Mouse (Mus musculus): ENCODE measurements around the gene Tor1aip1. TPM values are rescaled to one million over a fixed set of nuclear protein-coding genes. Genes with fewer than 3 reads are reported as not detected.

Tor1aip1 gene
- polyA plus RNA-seq, 1 experiment from 2014 or later: 34.5 TPM

GRCm38 (mm10) chr1:156028340-156028975, 7.8 kb downstream of the Tor1aip1 start:
- no peak for ATAC-seq (ENCODE audit: insufficient number of reproducible peaks, insufficient read depth, low FRiP score, low read depth)
- H3K9me3 ChIP-seq (ENCODE audit: control insufficient read depth, low read length): no peaks in the 10 kb centered on the region
- H3K36me3 ChIP-seq (ENCODE audit: control insufficient read depth, insufficient read depth, low read length): peaks cover 84% of the 10 kb centered on the region
- no peaks in the 10 kb centered on the region for H3K4me1 ChIP-seq (ENCODE audit: control insufficient read depth in 2 of 2, insufficient read depth in 2 of 2, low read length in 2 of 2)
- no peak overlapping the region for H3K4me2 ChIP-seq (ENCODE audit: low read length)
- no peak overlapping the region for H3K9ac ChIP-seq (ENCODE audit: low read length)
- H3K4me3 ChIP-seq (ENCODE audit: control insufficient read depth in 1 of 2, insufficient read depth in 1 of 2, low read depth in 1 of 2, low read length in 2 of 2): no peak overlapping the region
- WGBS: 84% methylated on average over 4 of the region's 4 CpGs
- no peak overlapping the region for H3K27ac ChIP-seq (replicated peaks in 1 of 2; ENCODE audit: control insufficient read depth in 1 of 2, insufficient read depth in 1 of 2, low read depth in 2 of 2, low read length in 2 of 2)
- no peaks in the 10 kb centered on the region for H3K27me3 ChIP-seq (ENCODE audit: control insufficient read depth, insufficient read depth, low read length)

GRCm38 (mm10) chr1:156027849-156028248, 8.4 kb downstream of the Tor1aip1 start:
- no peaks in the 10 kb centered on the region for H3K27me3 ChIP-seq (ENCODE audit: control insufficient read depth, insufficient read depth, low read length)
- peaks cover 78% of the 10 kb centered on the region for H3K36me3 ChIP-seq (ENCODE audit: control insufficient read depth, insufficient read depth, low read length)
- ATAC-seq (ENCODE audit: insufficient number of reproducible peaks, insufficient read depth, low FRiP score, low read depth): no peak
- no peaks in the 10 kb centered on the region for H3K9me3 ChIP-seq (ENCODE audit: control insufficient read depth, low read length)
- no peak overlapping the region for H3K27ac ChIP-seq (replicated peaks in 1 of 2; ENCODE audit: control insufficient read depth in 1 of 2, insufficient read depth in 1 of 2, low read depth in 2 of 2, low read length in 2 of 2)
- H3K4me1 ChIP-seq (ENCODE audit: control insufficient read depth in 2 of 2, insufficient read depth in 2 of 2, low read length in 2 of 2): no peaks in the 10 kb centered on the region
- no peak overlapping the region for H3K4me2 ChIP-seq (ENCODE audit: low read length)
- H3K9ac ChIP-seq (ENCODE audit: low read length): no peak overlapping the region
- H3K4me3 ChIP-seq (ENCODE audit: control insufficient read depth in 1 of 2, insufficient read depth in 1 of 2, low read depth in 1 of 2, low read length in 2 of 2): no peak overlapping the region
- WGBS: 88% methylated on average over 3 of the region's 3 CpGs

GRCm38 (mm10) chr1:156024831-156025503, 11.3 kb downstream of the Tor1aip1 start:
- WGBS: 83% methylated on average over 8 of the region's 8 CpGs
- H3K27me3 ChIP-seq (ENCODE audit: control insufficient read depth, insufficient read depth, low read length): no peaks in the 10 kb centered on the region
- no peak overlapping the region for H3K4me3 ChIP-seq (ENCODE audit: control insufficient read depth in 1 of 2, insufficient read depth in 1 of 2, low read depth in 1 of 2, low read length in 2 of 2)
- ATAC-seq (ENCODE audit: insufficient number of reproducible peaks, insufficient read depth, low FRiP score, low read depth): no peak
- H3K27ac ChIP-seq (replicated peaks in 1 of 2; ENCODE audit: control insufficient read depth in 1 of 2, insufficient read depth in 1 of 2, low read depth in 2 of 2, low read length in 2 of 2): no peak overlapping the region
- no peaks in the 10 kb centered on the region for H3K9me3 ChIP-seq (ENCODE audit: control insufficient read depth, low read length)
- H3K4me1 ChIP-seq (ENCODE audit: control insufficient read depth in 2 of 2, insufficient read depth in 2 of 2, low read length in 2 of 2): no peaks in the 10 kb centered on the region
- peaks cover 75% of the 10 kb centered on the region for H3K36me3 ChIP-seq (ENCODE audit: control insufficient read depth, insufficient read depth, low read length)
- H3K4me2 ChIP-seq (ENCODE audit: low read length): no peak overlapping the region
- H3K9ac ChIP-seq (ENCODE audit: low read length): no peak overlapping the region

- WGBS: 93% methylated on average over 1 of the region's 1 CpGs
- no peak overlapping the region for H3K9ac ChIP-seq (ENCODE audit: low read length)
- no peak for ATAC-seq (ENCODE audit: insufficient number of reproducible peaks, insufficient read depth, low FRiP score, low read depth)
- H3K4me2 ChIP-seq (ENCODE audit: low read length): no peak overlapping the region
- no peaks in the 10 kb centered on the region for H3K9me3 ChIP-seq (ENCODE audit: control insufficient read depth, low read length)
- no peaks in the 10 kb centered on the region for H3K4me1 ChIP-seq (ENCODE audit: control insufficient read depth in 2 of 2, insufficient read depth in 2 of 2, low read length in 2 of 2)
- H3K27ac ChIP-seq (replicated peaks in 1 of 2; ENCODE audit: control insufficient read depth in 1 of 2, insufficient read depth in 1 of 2, low read depth in 2 of 2, low read length in 2 of 2): no peak overlapping the region
- H3K4me3 ChIP-seq (ENCODE audit: control insufficient read depth in 1 of 2, insufficient read depth in 1 of 2, low read depth in 1 of 2, low read length in 2 of 2): no peak overlapping the region
- no peaks in the 10 kb centered on the region for H3K27me3 ChIP-seq (ENCODE audit: control insufficient read depth, insufficient read depth, low read length)
- peaks cover 79% of the 10 kb centered on the region for H3K36me3 ChIP-seq (ENCODE audit: control insufficient read depth, insufficient read depth, low read length)
Measured at GRCm38 (mm10) chr1:156020402-156020801, 15.9 kb downstream of the Tor1aip1 start.

GRCm38 (mm10) chr1:156019800-156020199, 16.5 kb downstream of the Tor1aip1 start:
- Histone ChIP-seq H3K4me3 (ENCODE audit: control insufficient read depth in 1 of 2, insufficient read depth in 1 of 2, low read depth in 1 of 2, low read length in 2 of 2) (no peak overlapping the region), H3K9me3 (ENCODE audit: control insufficient read depth, low read length) (no peaks in the 10 kb centered on the region), H3K4me2 (ENCODE audit: low read length) (no peak overlapping the region), H3K27ac (replicated peaks in 1 of 2; ENCODE audit: control insufficient read depth in 1 of 2, insufficient read depth in 1 of 2, low read depth in 2 of 2, low read length in 2 of 2) (no peak overlapping the region), H3K4me1 (ENCODE audit: control insufficient read depth in 2 of 2, insufficient read depth in 2 of 2, low read length in 2 of 2) (no peaks in the 10 kb centered on the region), H3K9ac (ENCODE audit: low read length) (no peak overlapping the region), H3K36me3 (ENCODE audit: control insufficient read depth, insufficient read depth, low read length) (peaks cover 81% of the 10 kb centered on the region), H3K27me3 (ENCODE audit: control insufficient read depth, insufficient read depth, low read length) (no peaks in the 10 kb centered on the region)
- WGBS: 100% methylated on average over 1 of the region's 1 CpGs
- no peak for ATAC-seq (ENCODE audit: insufficient number of reproducible peaks, insufficient read depth, low FRiP score, low read depth)

GRCm38 (mm10) chr1:156009003-156009402, 27.3 kb downstream of the Tor1aip1 start:
- ATAC-seq (ENCODE audit: insufficient number of reproducible peaks, insufficient read depth, low FRiP score, low read depth): no peak
- Histone ChIP-seq H3K27me3 (ENCODE audit: control insufficient read depth, insufficient read depth, low read length) (no peaks in the 10 kb centered on the region), H3K9ac (ENCODE audit: low read length) (no peak overlapping the region), H3K4me2 (ENCODE audit: low read length) (no peak overlapping the region), H3K4me1 (ENCODE audit: control insufficient read depth in 2 of 2, insufficient read depth in 2 of 2, low read length in 2 of 2) (no peaks in the 10 kb centered on the region), H3K27ac (replicated peaks in 1 of 2; ENCODE audit: control insufficient read depth in 1 of 2, insufficient read depth in 1 of 2, low read depth in 2 of 2, low read length in 2 of 2) (no peak overlapping the region), H3K36me3 (ENCODE audit: control insufficient read depth, insufficient read depth, low read length) (peaks cover 81% of the 10 kb centered on the region), H3K9me3 (ENCODE audit: control insufficient read depth, low read length) (no peaks in the 10 kb centered on the region), H3K4me3 (ENCODE audit: control insufficient read depth in 1 of 2, insufficient read depth in 1 of 2, low read depth in 1 of 2, low read length in 2 of 2) (no peak overlapping the region)
- 100% methylated on average over 1 of the region's 1 CpGs for WGBS

GRCm38 (mm10) chr1:156005906-156006305, 30.4 kb downstream of the Tor1aip1 start:
- no peaks in the 10 kb centered on the region for H3K27me3 ChIP-seq (ENCODE audit: control insufficient read depth, insufficient read depth, low read length)
- WGBS: 84% methylated on average over 11 of the region's 11 CpGs
- no peak overlapping the region for H3K4me2 ChIP-seq (ENCODE audit: low read length)
- H3K9ac ChIP-seq (ENCODE audit: low read length): no peak overlapping the region
- H3K36me3 ChIP-seq (ENCODE audit: control insufficient read depth, insufficient read depth, low read length): peaks cover 60% of the 10 kb centered on the region
- H3K4me1 ChIP-seq (ENCODE audit: control insufficient read depth in 2 of 2, insufficient read depth in 2 of 2, low read length in 2 of 2): peaks cover 2 to 10% of the 10 kb centered on the region in 2 experiments; a peak in 3 of 4 replicates
- no peak overlapping the region for H3K4me3 ChIP-seq (ENCODE audit: control insufficient read depth in 1 of 2, insufficient read depth in 1 of 2, low read depth in 1 of 2, low read length in 2 of 2)
- no peaks in the 10 kb centered on the region for H3K9me3 ChIP-seq (ENCODE audit: control insufficient read depth, low read length)
- H3K27ac ChIP-seq (replicated peaks in 1 of 2; ENCODE audit: control insufficient read depth in 1 of 2, insufficient read depth in 1 of 2, low read depth in 2 of 2, low read length in 2 of 2): no peak overlapping the region
- no peak for ATAC-seq (ENCODE audit: insufficient number of reproducible peaks, insufficient read depth, low FRiP score, low read depth)

Measured in heart, embryonic 14.5 days (tissue).